Mouse (Mus musculus): Measurements from ENCODE around the gene Stk16.

- TF ChIP-seq CTCF (IDR thresholded peaks at IDR 0.05; ENCODE audit: insufficient read depth, low read depth, low read length) (no peak), POLR2A (IDR thresholded peaks at IDR 0.05; ENCODE audit: insufficient read depth, low read depth, low read length) (peak; percentile 26; the same call in 1 of the 2 replicates)
Measured at GRCm38 (mm10) chr1:75168472-75169464, 41.9 kb upstream of the Stk16 start, which contains the start of gene Zfand2b.
